Mouse (Mus musculus) bone marrow macrophage, adult 2 months (primary cell): ENCODE results near the gene Cnn2.

Source experiments
- CTCF ChIP-seq: IDR thresholded peaks from 2 replicates; pipeline ENCODE4 v1.5.1; 2012; ENCODE audit warnings: low read depth, mild to moderate bottlenecking, low read length, moderate library complexity
- POLR2A ChIP-seq: IDR thresholded peaks from 2 replicates; pipeline ENCODE4 v1.6.1; 2012; ENCODE audit warnings: mild to moderate bottlenecking, low read depth, low read length, borderline replicate concordance

- TF ChIP-seq CTCF (no peak), POLR2A (no peak)
These were observed 23.1 kb upstream of the Cnn2 start for GRCm38 (mm10) chr10:79965325-79965724.
